Mouse (Mus musculus) thymus, adult 2 months (tissue): ENCODE data around the gene Cd70.

Experiments used
- CTCF ChIP-seq: fragments of 200-500 bp; IDR thresholded peaks from 2 replicates; pipeline ENCODE4 v1.5.1; 2012; ENCODE audit warnings: mild to moderate bottlenecking, control low read depth, low read length, moderate library complexity, borderline replicate concordance; ENCODE audit not compliant: control insufficient read depth, poor library complexity, insufficient read depth; ENCODE audit errors: extremely low read depth
- POLR2A ChIP-seq: fragments of 200-500 bp; IDR thresholded peaks from 2 replicates; pipeline ENCODE4 v1.6.1; 2012; ENCODE audit warnings: mild to moderate bottlenecking, low read length, control low read depth, moderate library complexity; ENCODE audit not compliant: control insufficient read depth, poor library complexity, insufficient read depth; ENCODE audit errors: extremely low read depth

- TF ChIP-seq CTCF (no peak), POLR2A (no peak)
These were observed 13.9 kb downstream of the Cd70 start for GRCm38 (mm10) chr17:57135635-57136034.
